Mouse (Mus musculus) Patski (cell line): ENCODE measurements at regions not wholly inside any gene's neighbourhood (a gene's known extent, or its start where the extent isn't known, plus 50 kb on each side); places are given as distances from the start of the nearest gene placed in this dataset.
A peak's percentile ranks its signal among the peaks of the same experiment; 100 is the strongest.

ENCODE experiments used
- ATAC-seq: fragments of 100-300 bp; one replicate; pipeline ENCODE4 v1.8.0; 2021
- CTCF ChIA-PET: fragments of 350-600 bp; sonication (Branson Sonifier 250); formaldehyde crosslinking; loops from one replicate; lab custom pipeline; 2022; ENCODE audit warnings: inconsistent platforms; lab: Charles Lee
- POLR2A ChIA-PET: fragments of 350-600 bp; sonication (Branson Sonifier 250); formaldehyde crosslinking; loops from one replicate; lab custom pipeline; 2022; ENCODE audit warnings: antibody characterized with exemption, inconsistent platforms; lab: Charles Lee
- DNase-seq: peaks from one replicate; pipeline ENCODE4 v3.0.0-alpha.2; 2011; ENCODE audit warnings: low read depth, low spot score
- H3K27me3 ChIP-seq: fragments of 371-371 bp; one replicate; pipeline ENCODE4 v1.5.1; 2021
- CTCF ChIP-seq: fragments of 100-300 bp; IDR thresholded peaks from one replicate; pipeline ENCODE4 v1.5.1; 2021
- in situ Hi-C: fragments of 300-500 bp; cut with MboI; formaldehyde crosslinking; loops from 3 replicates; pipeline ENCODE4 v1.11.1; 2018; ENCODE audit warnings: low pct_unique_long_range_greater_than_20kb, mixed read lengths

DNA sequence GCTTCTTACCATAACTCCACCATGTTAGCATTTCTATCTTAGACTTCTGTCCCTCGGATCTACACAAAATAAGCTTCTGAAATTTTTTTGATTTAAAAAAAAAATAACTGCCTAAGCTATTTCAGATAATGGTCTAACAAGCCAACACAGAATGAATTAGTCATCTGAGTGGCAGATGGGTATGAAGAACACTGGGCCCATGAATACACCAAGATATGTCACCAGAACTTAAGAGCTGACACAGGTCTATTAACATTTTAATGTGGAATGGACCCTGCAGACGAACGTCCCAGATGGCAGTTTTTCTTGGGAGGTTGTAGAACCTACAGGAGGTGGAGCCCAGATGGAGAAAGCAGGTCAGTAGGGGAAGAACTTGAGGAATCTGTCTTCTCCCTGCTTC, 689.9 kb upstream of the Tmem132c start:
- no peak for TF ChIP-seq CTCF
- POLR2A ChIA-PET, result no interaction called here
- no peak for ATAC-seq

DNA sequence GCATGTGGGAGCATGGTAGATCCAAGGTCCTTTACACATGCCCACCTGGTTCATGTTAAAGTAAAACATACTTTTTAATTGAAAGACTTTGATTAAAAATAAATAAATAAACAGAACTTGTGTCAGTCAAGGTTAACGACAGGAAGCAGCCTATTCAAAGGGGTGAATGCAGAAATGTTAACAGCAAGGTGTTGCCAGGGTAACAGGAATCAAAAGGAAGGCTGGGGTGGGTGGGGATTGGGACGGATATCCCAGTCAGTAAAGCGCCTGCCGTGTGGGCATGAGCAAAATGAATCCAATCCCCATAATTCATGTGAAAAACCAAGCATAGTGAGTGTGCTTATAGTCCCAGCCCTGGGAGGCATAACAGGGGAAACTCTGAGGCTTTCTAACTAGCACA, 682.6 kb upstream of the Tmem132c start:
- CTCF ChIA-PET, result no interaction called here
- no peak for TF ChIP-seq CTCF

More for the DNA sequence above, 689.9 kb upstream of the Tmem132c start:
- no peaks in the 10 kb centered on the region for H3K27me3 ChIP-seq
- no peak for DNase-seq
- in situ Hi-C loops, result no loop called here
- CTCF ChIA-PET, result interaction anchor here (1.4 kb wide), 1 partner anchor 14 kb away, joined by 3 read pairs; no protein-coding TSS in a partner anchor

DNA sequence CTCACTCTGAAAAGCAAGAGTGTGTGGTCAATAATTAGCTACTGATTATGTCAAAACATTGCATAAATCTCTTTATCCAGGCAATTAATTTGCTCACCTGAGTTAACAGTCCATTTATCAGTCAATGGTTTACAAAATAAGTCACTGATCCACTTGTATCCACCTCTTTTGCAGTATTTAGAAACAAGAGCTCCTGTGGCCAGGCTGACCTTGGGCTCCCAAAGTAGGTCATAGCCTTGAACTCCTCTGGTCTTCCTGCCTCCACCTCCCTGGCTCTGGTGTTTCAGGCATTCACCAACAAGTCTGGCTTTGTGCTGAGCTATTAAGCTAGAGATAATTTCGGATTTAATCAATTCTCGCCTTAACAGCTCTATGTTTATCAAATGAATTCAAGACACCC, 675.8 kb upstream of the Tmem132c start:
- CTCF ChIA-PET, result no interaction called here
- no peak for DNase-seq
- in situ Hi-C loops, result no loop called here
- no peak for TF ChIP-seq CTCF
- no peaks in the 10 kb centered on the region for H3K27me3 ChIP-seq
- POLR2A ChIA-PET, result no interaction called here
- ATAC-seq, result no peak

More for the DNA sequence above, 682.6 kb upstream of the Tmem132c start:
- POLR2A ChIA-PET, result no interaction called here
- no peak for DNase-seq
- no peaks in the 10 kb centered on the region for H3K27me3 ChIP-seq
- in situ Hi-C loops, result no loop called here
- no peak for ATAC-seq

DNA sequence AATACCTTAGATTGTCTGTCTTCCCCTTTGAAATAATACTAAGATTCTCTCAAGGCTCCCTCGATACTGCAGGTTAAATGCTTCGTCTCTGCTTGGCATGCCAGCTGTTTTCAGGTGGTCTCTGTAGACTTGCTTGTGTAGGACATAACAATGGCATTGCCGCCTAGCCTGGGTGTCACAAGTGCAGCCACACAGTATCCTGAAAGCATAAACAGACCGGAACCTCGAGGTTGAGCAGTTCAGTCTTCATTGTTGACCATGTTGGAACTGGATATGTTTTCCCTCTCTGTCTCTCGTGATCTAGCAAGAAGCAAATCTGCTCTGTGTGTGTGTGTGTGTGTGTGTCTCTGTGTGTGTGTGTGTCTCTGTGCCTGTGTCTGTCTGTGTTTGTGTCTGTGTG, 675.4 kb upstream of the Tmem132c start:
- CTCF ChIA-PET, result no interaction called here
- DNase-seq (no peak), ATAC-seq (no peak)
- TF ChIP-seq CTCF, result no peak
- POLR2A ChIA-PET, result no interaction called here
- in situ Hi-C loops, result no loop called here
- H3K27me3 ChIP-seq, result no peaks in the 10 kb centered on the region

DNA sequence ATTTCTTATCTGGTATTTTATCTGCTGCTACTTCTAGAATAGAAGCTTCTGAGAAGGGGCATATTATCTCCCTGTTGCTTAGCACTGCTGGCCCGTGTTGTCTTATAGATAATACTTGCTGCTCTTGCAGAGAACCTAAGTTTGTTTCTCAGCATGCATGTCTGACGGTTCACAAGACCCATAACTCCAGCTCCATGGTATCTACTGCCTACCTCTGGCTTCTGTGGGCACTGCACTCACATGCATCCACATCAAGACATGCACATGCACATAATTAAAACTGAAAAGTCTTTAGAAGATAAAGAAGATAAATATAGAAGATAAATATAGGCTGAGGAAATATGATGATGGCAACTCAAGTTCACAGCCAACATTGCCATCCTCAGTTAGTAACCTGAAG, 667.8 kb upstream of the Tmem132c start:
- ChIA-PET CTCF (no interaction called here), POLR2A (no interaction called here)
- in situ Hi-C loops, result no loop called here
- peak; percentile 12 for TF ChIP-seq CTCF
- DNase-seq (no peak), ATAC-seq (no peak)
- no peaks in the 10 kb centered on the region for H3K27me3 ChIP-seq

DNA sequence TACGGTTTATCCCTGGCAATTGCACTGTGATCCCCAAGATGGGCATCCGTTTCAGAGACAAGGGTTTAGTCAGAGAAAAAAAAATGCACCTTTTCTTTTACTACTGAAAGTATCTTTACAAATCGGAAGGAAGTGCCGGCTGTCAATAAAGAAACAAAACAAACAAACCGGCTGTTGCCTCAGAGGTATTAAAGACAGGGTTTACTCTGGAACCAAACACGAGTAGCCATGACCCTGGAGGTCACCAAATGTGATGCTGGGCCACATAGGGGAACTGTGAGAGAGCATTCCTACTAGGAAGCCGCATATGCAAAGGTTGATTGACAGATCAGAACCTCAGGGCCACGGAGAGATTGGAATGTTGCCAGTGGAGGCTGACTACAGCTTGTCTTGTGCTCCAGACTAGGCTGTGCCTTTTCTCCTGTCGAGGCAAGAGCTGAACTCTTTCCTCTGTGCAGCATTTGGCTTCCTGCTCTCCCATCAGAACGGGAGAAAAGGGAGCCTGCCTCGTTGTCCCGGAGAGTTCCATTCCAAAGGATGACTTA, 643.8 kb upstream of the Tmem132c start:
- POLR2A ChIA-PET, result no interaction called here
- CTCF ChIA-PET, result no interaction called here
- TF ChIP-seq CTCF, result no peak
- in situ Hi-C loops, result no loop called here
- no peak for ATAC-seq
- H3K27me3 ChIP-seq, result no peaks in the 10 kb centered on the region
- DNase-seq, result no peak

DNA sequence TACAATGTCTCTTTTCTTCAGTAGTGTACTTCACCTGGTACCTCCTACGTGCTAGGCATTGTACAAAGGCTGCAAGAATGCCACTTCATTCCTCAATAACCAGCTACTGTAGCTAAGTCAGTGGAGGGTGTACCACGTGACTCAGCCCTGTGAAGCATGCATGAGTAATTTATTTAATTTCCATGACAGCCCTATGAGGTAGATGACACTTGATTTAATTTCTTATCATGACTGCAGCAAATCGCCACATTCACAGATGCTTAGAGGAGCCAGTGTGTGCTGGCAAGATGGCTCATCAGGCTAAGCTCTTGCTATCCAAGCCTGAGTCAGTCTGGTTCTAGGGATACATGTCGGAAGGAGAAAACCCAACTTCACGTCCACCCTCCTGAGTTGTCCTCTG, 642.0 kb upstream of the Tmem132c start:
- in situ Hi-C loops, result no loop called here
- CTCF ChIA-PET, result no interaction called here
- POLR2A ChIA-PET, result no interaction called here

DNA sequence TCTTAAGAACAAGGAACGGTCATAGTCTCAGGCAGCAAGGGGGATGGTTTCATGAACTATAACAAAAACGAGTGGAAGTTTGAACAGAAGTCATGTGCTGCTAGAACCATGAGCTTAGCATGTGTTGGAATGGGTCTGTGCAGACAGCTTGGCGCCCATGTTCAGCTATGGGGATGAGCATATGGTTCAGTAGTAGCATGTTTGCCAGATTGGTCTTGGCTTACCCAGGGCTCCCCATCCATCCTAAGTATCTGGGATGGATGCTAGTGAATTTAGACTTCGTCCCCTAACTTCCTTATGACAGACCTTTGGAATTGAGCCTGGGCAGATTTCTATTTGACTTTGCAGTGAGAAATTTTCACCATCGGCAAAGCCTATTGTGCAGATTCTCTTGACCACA, 634.9 kb upstream of the Tmem132c start:
- ATAC-seq (no peak), DNase-seq (no peak)
- in situ Hi-C loops, result no loop called here
- CTCF ChIA-PET, result interaction anchor here (1.4 kb wide), 1 partner anchor 15 kb away, joined by 3 read pairs; no protein-coding TSS in a partner anchor
- TF ChIP-seq CTCF, result no peak
- H3K27me3 ChIP-seq, result no peaks in the 10 kb centered on the region
- POLR2A ChIA-PET, result no interaction called here

More for the DNA sequence above, 642.0 kb upstream of the Tmem132c start:
- DNase-seq (no peak), ATAC-seq (no peak)
- no peaks in the 10 kb centered on the region for H3K27me3 ChIP-seq
- TF ChIP-seq CTCF, result no peak

DNA sequence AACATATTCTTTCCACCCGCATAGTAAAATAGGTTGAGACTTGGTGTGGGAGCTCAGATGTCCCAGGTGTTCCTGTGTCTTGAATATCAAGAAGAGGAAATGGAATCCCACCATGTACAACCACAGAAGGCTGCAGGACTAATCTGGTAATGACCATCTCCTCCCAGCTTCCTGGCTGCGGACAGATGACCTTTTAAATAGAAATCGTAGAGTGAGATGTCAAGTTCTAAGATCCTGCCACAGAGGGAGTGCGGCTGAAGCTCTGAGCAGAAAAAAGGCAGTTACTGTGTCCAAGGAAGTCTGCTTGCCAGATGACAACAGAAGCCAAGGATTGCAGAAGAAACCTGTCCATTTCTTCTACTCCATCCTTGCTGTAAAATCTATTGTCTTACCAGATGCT, 629.0 kb upstream of the Tmem132c start:
- ChIA-PET CTCF (no interaction called here), POLR2A (no interaction called here)
- H3K27me3 ChIP-seq, result no peaks in the 10 kb centered on the region
- no peak for TF ChIP-seq CTCF
- ATAC-seq, result no peak
- in situ Hi-C loops, result no loop called here
- no peak for DNase-seq

DNA sequence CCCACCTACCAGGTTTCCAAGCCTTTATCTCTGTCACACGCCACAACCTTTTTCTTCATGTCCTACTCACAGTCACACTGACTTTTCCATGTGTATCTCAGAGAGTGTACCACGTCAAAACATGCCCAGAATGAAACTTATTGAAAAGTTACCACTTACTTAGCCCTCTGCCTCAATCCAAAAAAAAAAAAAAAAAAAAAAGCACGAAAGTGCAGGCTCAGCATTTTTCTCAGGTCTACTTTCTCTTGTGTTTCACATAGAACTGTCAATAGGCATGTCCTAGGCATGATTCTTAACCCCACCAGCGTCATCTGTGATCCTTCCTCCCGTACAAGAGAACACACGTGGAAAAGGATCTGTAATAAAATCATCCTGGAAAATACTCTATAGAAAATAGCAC, 619.1 kb upstream of the Tmem132c start:
- DNase-seq (no peak), ATAC-seq (no peak)
- ChIA-PET CTCF (no interaction called here), POLR2A (no interaction called here)
- no peaks in the 10 kb centered on the region for H3K27me3 ChIP-seq
- no peak for TF ChIP-seq CTCF
- in situ Hi-C loops, result no loop called here

DNA sequence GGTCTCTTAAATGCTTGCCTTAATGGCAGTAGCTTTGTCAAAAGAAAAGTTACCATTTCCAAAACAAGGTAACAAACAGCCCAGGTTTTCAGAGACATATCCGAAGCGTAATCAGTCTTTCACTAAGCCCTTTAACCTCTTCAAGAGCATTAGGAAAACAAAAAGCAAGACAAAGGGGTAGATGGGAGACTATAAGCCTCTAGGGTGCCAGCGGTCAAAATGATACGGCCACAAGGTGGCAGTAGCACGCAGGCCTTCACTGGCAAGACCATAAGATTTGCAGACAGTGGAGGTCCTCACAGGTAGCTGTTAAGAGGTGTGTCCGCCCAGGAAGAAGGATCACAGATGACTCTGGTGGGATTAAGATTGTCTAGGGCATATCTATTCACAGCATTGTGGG, 618.4 kb upstream of the Tmem132c start:
- no peaks in the 10 kb centered on the region for H3K27me3 ChIP-seq
- in situ Hi-C loops, result no loop called here
- no peak for ATAC-seq
- no peak for DNase-seq
- ChIA-PET CTCF (interaction anchor here (1.1 kb wide), 1 partner anchor 9 kb away, joined by 7 read pairs; no protein-coding TSS in a partner anchor), POLR2A (no interaction called here)
- peak; percentile 44 for TF ChIP-seq CTCF

DNA sequence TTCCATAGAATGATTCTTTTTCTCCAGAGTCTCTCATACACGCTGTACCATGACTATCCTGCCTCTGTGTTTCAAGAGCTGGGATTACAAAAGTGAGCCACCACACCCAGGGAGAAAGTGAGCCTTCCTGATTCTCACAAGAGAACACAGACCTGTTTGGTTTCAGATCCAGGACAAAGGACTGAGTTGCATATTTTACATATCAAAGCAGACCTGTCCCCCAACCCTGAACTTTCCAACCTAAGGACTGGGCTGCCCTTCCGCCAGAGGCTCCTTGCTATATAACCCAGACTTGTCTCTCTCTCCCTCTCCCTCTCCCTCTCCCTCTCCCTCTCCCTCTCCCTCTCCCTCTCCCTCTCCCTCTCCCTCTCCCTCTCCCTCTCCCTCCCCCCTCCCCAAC, 611.8 kb upstream of the Tmem132c start:
- ChIA-PET POLR2A (no interaction called here), CTCF (interaction anchor here (1.1 kb wide), 1 partner anchor 10 kb away, joined by 3 read pairs; no protein-coding TSS in a partner anchor)
- no peak for TF ChIP-seq CTCF
- DNase-seq (no peak), ATAC-seq (no peak)
- no peaks in the 10 kb centered on the region for H3K27me3 ChIP-seq
- in situ Hi-C loops, result no loop called here
